Mouse (Mus musculus) lung, adult 2 months (tissue): Measurements from ENCODE around the gene Pgs1.

Experiments used
- CTCF ChIP-seq: fragments of 200-500 bp; IDR thresholded peaks from 2 replicates; pipeline ENCODE4 v1.5.1; 2011; ENCODE audit warnings: mild to moderate bottlenecking, low read length, control low read depth; ENCODE audit not compliant: insufficient read depth
- POLR2A ChIP-seq: fragments of 200-500 bp; IDR thresholded peaks from 2 replicates; pipeline ENCODE4 v1.6.1; 2011; ENCODE audit warnings: low read depth, mild to moderate bottlenecking, control low read depth, low read length, borderline replicate concordance; ENCODE audit errors: extremely low read depth

DNA sequence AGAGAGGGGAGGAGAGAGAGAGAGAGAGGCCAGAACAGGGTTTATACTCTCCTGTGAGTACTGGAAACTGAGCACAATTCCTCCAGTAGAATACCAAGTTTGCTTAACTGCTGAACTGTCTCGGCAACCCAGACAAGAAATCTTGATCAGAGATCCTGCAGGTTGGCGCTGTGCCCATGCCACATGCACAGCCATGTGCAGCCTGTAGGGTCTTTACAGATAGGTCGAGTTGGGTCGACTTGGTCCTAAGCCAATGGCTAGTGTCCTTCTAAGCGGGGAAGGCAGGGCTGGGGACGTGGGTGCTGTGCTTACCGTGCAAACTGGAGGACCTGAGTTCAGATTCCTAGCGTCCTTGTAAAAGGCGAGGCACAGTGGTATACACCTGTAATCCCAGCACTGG, 31.3 kb upstream of the Pgs1 start:
- TF ChIP-seq CTCF (no peak), POLR2A (no peak)
